Mouse (Mus musculus) C2C12 (cell line): Measurements from ENCODE around the gene Tnfsf10.

ENCODE experiments used
- CTCF ChIP-seq: IDR thresholded peaks from one replicate; pipeline ENCODE4 v1.5.1; 2011; ENCODE audit not compliant: control insufficient read depth, insufficient read depth, insufficient read length
- MAX ChIP-seq: IDR thresholded peaks from one replicate; pipeline ENCODE4 v1.6.1; 2011; ENCODE audit warnings: mild to moderate bottlenecking, control low read depth

DNA sequence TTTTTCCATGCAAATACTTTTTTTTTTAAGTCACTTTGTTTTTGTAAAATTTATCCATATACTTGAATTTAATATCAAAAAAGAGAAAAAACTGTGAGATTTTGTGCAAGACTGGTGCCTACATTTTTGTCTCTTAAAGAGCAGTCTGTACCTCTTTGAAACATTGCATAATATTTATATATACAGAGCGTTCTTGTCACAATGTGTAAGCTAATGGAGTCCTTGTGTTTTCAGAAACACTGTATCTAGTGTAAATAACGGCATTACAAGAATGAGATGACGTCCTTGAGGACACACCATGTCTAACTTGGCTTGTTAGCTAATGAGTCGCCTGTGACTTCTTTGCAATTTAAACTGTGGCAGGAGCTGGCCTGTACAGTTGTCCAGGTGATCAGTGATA is 61.1 kb downstream of the Tnfsf10 start:
- TF ChIP-seq CTCF (no peak), MAX (no peak)
